Mouse (Mus musculus) neural tube, embryonic 15.5 days (tissue): Measurements from ENCODE around the gene Vtn. TPM values are rescaled to one million over a fixed set of nuclear protein-coding genes. Genes with fewer than 3 reads are reported as not detected.
A peak's percentile ranks its signal among the peaks of the same experiment; 100 is the strongest.
"Not testable (repeated sequence)": the region's sequence is repeated elsewhere in the genome, so short reads cannot be mapped to it uniquely, and the experiment has no call there.

ENCODE experiments used
- ATAC-seq: fragments of 200-750 bp; cut with Nextera tagmentation; 2 replicates; pipeline ENCODE4 v1.8.0; 2017; ENCODE audit warnings: mild to moderate bottlenecking, moderate TSS enrichment, moderate library complexity; ENCODE audit not compliant: low FRiP score
- H3K27ac ChIP-seq: fragments of 300-500 bp; sonication (generic); replicated peaks from 2 replicates; pipeline ENCODE4 v1.5.1; 2015; ENCODE audit warnings: mild to moderate bottlenecking, inconsistent platforms
- H3K27me3 ChIP-seq: fragments of 300-500 bp; sonication (generic); replicated peaks from 2 replicates; pipeline ENCODE4 v1.6.1; 2015; ENCODE audit warnings: inconsistent platforms
- H3K36me3 ChIP-seq: fragments of 300-500 bp; sonication (generic); 2 replicates; pipeline ENCODE4 v1.6.1; 2015; ENCODE audit warnings: inconsistent platforms
- H3K4me1 ChIP-seq: fragments of 300-500 bp; sonication (generic); 2 replicates; pipeline ENCODE4 v1.6.1; 2015; ENCODE audit warnings: inconsistent platforms
- H3K4me2 ChIP-seq: fragments of 300-500 bp; sonication (generic); 2 replicates; pipeline ENCODE4 v1.6.1; 2015; ENCODE audit warnings: inconsistent platforms, mild to moderate bottlenecking, moderate library complexity
- H3K4me3 ChIP-seq: fragments of 300-500 bp; sonication (generic); replicated peaks from 2 replicates; pipeline ENCODE4 v1.5.1; 2015; ENCODE audit warnings: mild to moderate bottlenecking, inconsistent platforms
- H3K9ac ChIP-seq: fragments of 300-500 bp; sonication (generic); replicated peaks from 2 replicates; pipeline ENCODE4 v1.6.1; 2015; ENCODE audit warnings: mild to moderate bottlenecking, inconsistent platforms
- H3K9me3 ChIP-seq: fragments of 300-500 bp; sonication (generic); replicated peaks from 2 replicates; pipeline ENCODE4 v1.6.1; 2016; ENCODE audit warnings: inconsistent platforms
- WGBS: fragments of 180-500 bp; shearing (Covaris S2); methylation state at CpG from one replicate; pipeline ENCODE4 v1.1.7; 2015; ENCODE audit warnings: mixed read lengths; 5-methylcytosine and 5-hydroxymethylcytosine counted together
- polyA plus RNA-seq: library from polyadenylated mRNA; unstranded; fragments of >200 nt; fragmentation: Nextera tagmentation; extraction: Ambion mirVana; gene quantifications from 2 replicates; pipeline ENCODE4 v1.2.1, GENCODE M21; 2015

Gene Vtn
- polyA plus RNA-seq, 1 experiment from 2014 or later = 156 TPM

DNA sequence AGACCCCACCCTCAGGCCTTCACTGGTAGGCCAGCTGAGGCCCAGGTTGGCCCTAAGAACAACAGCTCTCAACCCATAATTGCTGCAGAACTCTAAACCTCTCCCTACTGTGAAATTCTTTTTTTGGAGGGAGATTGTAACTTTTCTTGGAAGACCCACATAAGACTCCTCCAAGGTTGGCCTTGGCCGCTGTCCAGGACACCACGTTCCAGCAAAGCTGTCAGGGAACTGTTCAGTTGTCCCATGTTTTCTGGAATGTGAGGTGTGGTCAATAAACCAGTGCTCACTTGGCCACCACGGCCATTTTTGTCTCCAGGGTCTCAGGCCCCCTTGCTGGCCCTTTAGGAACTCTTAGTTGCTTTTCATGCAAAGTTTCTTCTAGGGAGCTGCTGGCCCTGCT is 23.0 kb downstream of the Vtn start:
- Histone ChIP-seq H3K9ac (no peak overlapping the region), H3K27me3 (no peaks in the 10 kb centered on the region), H3K4me3 (no peak overlapping the region), H3K36me3 (peaks cover 93% of the 10 kb centered on the region), H3K9me3 (no peaks in the 10 kb centered on the region), H3K27ac (0 out of 2 replicates have a peak overlapping the region, but pooled peaks have one; percentile 54), H3K4me1 (no peaks in the 10 kb centered on the region), H3K4me2 (no peak overlapping the region)
- ATAC-seq = no peak
- WGBS = 88% methylated on average over 3 of the region's 3 CpGs

DNA sequence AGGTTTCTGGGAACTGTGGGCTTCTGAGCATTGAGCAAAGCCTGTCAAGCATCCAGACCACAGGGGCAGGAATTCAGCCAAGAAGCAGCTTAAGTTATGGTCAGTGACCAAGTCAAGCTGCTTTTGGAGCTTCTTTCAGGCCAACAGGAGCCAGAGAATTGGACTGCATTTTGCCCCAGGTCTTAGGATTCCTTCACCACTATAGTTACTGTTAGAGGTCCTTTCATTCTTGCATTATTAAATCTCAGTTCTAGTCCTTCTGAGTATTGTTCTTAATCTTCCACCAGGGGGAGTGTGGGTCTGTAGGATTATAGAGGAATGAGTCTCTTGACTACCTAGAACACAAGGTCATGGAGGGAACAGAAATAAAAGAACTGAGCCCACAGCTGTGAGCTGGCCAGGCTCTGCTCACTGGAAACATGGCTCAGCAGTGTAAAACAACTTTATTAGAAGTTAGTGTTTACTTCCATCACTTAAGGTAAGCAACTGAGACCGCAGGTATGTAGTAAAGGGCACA is 23.6 kb downstream of the Vtn start:
- Histone ChIP-seq H3K27me3 (no peaks in the 10 kb centered on the region), H3K27ac (peak overlapping the region; percentile 54), H3K4me3 (no peak overlapping the region), H3K9ac (no peak overlapping the region), H3K36me3 (peaks cover 98% of the 10 kb centered on the region), H3K4me2 (no peak overlapping the region), H3K4me1 (no peaks in the 10 kb centered on the region), H3K9me3 (no peaks in the 10 kb centered on the region)
- ATAC-seq = no peak
- WGBS = 100% methylated on average over 1 of the region's 1 CpGs

GRCm38 (mm10) chr11:78523241-78523955 is 24.5 kb downstream of the Vtn start:
- H3K4me1 ChIP-seq = no peaks in the 10 kb centered on the region
- no peak for ATAC-seq
- H3K4me3 ChIP-seq = no peak overlapping the region
- WGBS = 80% methylated on average over 9 of the region's 9 CpGs
- H3K27ac ChIP-seq = peak overlapping the region; percentile 54
- H3K9me3 ChIP-seq = no peaks in the 10 kb centered on the region
- H3K4me2 ChIP-seq = no peak overlapping the region
- H3K27me3 ChIP-seq = no peaks in the 10 kb centered on the region
- no peak overlapping the region for H3K9ac ChIP-seq
- peaks cover 99% of the 10 kb centered on the region for H3K36me3 ChIP-seq

DNA sequence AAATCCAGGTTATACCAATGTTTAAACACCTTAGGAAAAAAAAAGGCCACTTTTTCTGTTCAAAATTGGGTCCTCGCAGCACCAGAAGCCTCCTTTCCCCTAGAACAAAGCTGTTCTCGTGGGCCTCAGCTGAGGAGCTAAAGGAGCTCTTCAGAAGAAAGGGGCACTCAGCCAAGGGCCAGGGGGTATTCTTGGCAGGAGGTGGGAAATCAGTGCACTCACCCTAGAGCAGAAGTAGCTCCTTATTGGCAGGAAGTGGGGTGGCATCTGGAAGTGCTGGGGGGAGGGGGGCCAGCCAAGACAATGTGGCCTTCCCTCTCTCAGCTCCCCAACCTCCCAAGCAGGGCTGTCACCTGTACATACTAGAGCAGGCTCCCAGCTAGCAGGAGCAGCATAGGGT is 25.9 kb downstream of the Vtn start:
- 77% methylated on average over 2 of the region's 2 CpGs for WGBS
- Histone ChIP-seq H3K9ac (no peak overlapping the region), H3K4me2 (no peak overlapping the region), H3K9me3 (no peaks in the 10 kb centered on the region), H3K27ac (no peak overlapping the region), H3K4me1 (no peaks in the 10 kb centered on the region), H3K36me3 (peaks cover 98% of the 10 kb centered on the region), H3K27me3 (no peaks in the 10 kb centered on the region), H3K4me3 (no peak overlapping the region)
- ATAC-seq = no peak

GRCm38 (mm10) chr11:78528714-78529113 is 29.8 kb downstream of the Vtn start:
- Histone ChIP-seq H3K9ac (no peak overlapping the region), H3K4me1 (0 out of 2 replicates have a peak, but pooled peaks cover 6% of the 10 kb centered on the region), H3K27ac (no peak overlapping the region), H3K4me2 (no peak overlapping the region), H3K27me3 (no peaks in the 10 kb centered on the region), H3K9me3 (no peaks in the 10 kb centered on the region), H3K36me3 (peaks cover 65% of the 10 kb centered on the region), H3K4me3 (no peak overlapping the region)
- no peak for ATAC-seq
- WGBS = 86% methylated on average over 9 of the region's 9 CpGs

GRCm38 (mm10) chr11:78530001-78530400 is 31.1 kb downstream of the Vtn start:
- Histone ChIP-seq H3K9ac (no peak overlapping the region), H3K4me1 (peaks cover 15% of the 10 kb centered on the region), H3K9me3 (no peaks in the 10 kb centered on the region), H3K27ac (no peak overlapping the region), H3K4me2 (no peak overlapping the region), H3K36me3 (peaks cover 52% of the 10 kb centered on the region), H3K4me3 (no peak overlapping the region), H3K27me3 (no peaks in the 10 kb centered on the region)
- ATAC-seq = no peak
- 92% methylated on average over 12 of the region's 12 CpGs for WGBS

- no peak for ATAC-seq
- H3K27ac ChIP-seq = peak overlapping the region; percentile 15; the same call in 1 of the 2 replicates
- H3K27me3 ChIP-seq = no peaks in the 10 kb centered on the region
These were observed 32.2 kb downstream of the Vtn start for GRCm38 (mm10) chr11:78531046-78531445.

GRCm38 (mm10) chr11:78531515-78531914 is 32.6 kb downstream of the Vtn start:
- peaks cover 20% of the 10 kb centered on the region for H3K4me1 ChIP-seq
- not testable (repeated sequence) for H3K27ac ChIP-seq, H3K4me3 ChIP-seq, H3K9me3 ChIP-seq, H3K9ac ChIP-seq, H3K4me2 ChIP-seq, H3K27me3 ChIP-seq, ATAC-seq
- WGBS = 95% methylated on average over 10 of the region's 10 CpGs
- peaks cover 37% of the 10 kb centered on the region for H3K36me3 ChIP-seq

More at GRCm38 (mm10) chr11:78531046-78531445, 32.2 kb downstream of the Vtn start:
- H3K9me3 ChIP-seq = no peaks in the 10 kb centered on the region
- H3K36me3 ChIP-seq = peaks cover 42% of the 10 kb centered on the region
- WGBS = 83% methylated on average over 6 of the region's 6 CpGs
- H3K4me3 ChIP-seq = no peak overlapping the region
- H3K9ac ChIP-seq = no peak overlapping the region
- peaks cover 20% of the 10 kb centered on the region for H3K4me1 ChIP-seq
- H3K4me2 ChIP-seq = no peak overlapping the region

DNA sequence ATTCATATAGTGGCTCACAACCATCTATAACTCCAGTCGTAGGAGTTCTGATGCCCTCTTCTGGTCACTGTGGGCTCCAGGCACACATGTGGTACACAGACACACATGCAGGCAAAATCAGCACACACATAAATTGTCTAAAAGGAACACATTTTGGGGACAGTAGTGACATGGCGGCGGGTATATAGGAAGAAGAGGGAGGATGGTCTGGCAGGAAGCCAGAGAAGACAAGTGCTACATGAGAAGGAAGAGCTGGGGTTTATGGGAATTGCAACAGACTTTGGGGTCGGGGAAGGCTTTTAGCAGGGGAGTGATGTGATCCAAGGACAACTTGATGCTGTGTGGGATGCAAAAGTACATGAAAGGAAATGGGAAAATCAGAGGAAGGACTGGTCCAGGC is 35.6 kb downstream of the Vtn start:
- H3K4me3 ChIP-seq = peak overlapping the region; percentile 88
- peak overlapping the region; percentile 95 for H3K27ac ChIP-seq
- H3K4me2 ChIP-seq = peak overlapping the region; percentile 84
- no peak for ATAC-seq
- no peak overlapping the region for H3K9ac ChIP-seq
- peaks cover 21% of the 10 kb centered on the region for H3K36me3 ChIP-seq
- H3K4me1 ChIP-seq = peaks cover 42% of the 10 kb centered on the region
- WGBS = 87% methylated on average over 4 of the region's 4 CpGs
- no peaks in the 10 kb centered on the region for H3K9me3 ChIP-seq
- H3K27me3 ChIP-seq = no peaks in the 10 kb centered on the region

GRCm38 (mm10) chr11:78535376-78536079 is 36.6 kb downstream of the Vtn start:
- peak; percentile 21 for ATAC-seq
- 1% methylated on average over 23 of the region's 23 CpGs for WGBS
- Histone ChIP-seq H3K4me3 (peak overlapping the region; percentile 88), H3K4me1 (peaks cover 42% of the 10 kb centered on the region), H3K36me3 (peaks cover 22% of the 10 kb centered on the region), H3K4me2 (peak overlapping the region; percentile 84), H3K27ac (peak overlapping the region; percentile 95), H3K9ac (peak overlapping the region; percentile 79), H3K27me3 (no peaks in the 10 kb centered on the region), H3K9me3 (no peaks in the 10 kb centered on the region)

GRCm38 (mm10) chr11:78536080-78536689 is 37.3 kb downstream of the Vtn start, which contains the start of the genes Tnfaip1 and Ift20:
Gene Tnfaip1, minus strand, starts transcription at chr11:78536332.
Gene Ift20, plus strand, starts transcription at chr11:78536361.
- no peaks in the 10 kb centered on the region for H3K9me3 ChIP-seq
- under 1% methylated on average over 52 of the region's 52 CpGs for WGBS
- H3K4me3 ChIP-seq = peak within 1 kb of the TSS; percentile 88
- peaks cover 28% of the 10 kb centered on the region for H3K36me3 ChIP-seq
- H3K4me1 ChIP-seq = peaks cover 38% of the 10 kb centered on the region
- H3K9ac ChIP-seq = peak within 1 kb of the TSS; percentile 80
- peak; percentile 97 for ATAC-seq
- H3K27ac ChIP-seq = peak within 1 kb of the TSS; percentile 95
- peak within 1 kb of the TSS; percentile 84 for H3K4me2 ChIP-seq
- no peaks in the 10 kb centered on the region for H3K27me3 ChIP-seq
